Mouse (Mus musculus): ENCODE data around the gene Acacb.

- TF ChIP-seq POLR2A (IDR thresholded peaks at IDR 0.05; ENCODE audit: borderline replicate concordance, control insufficient read depth, low read depth, low read length) (no peak), CTCF (IDR thresholded peaks at IDR 0.05; ENCODE audit: control insufficient read depth, insufficient read depth, low read length) (no peak)
Observed at GRCm38 (mm10) chr5:114261494-114261893, 115.2 kb downstream of the Acacb start.
